Mouse (Mus musculus): Measurements from ENCODE around the gene Gramd1a.

- TF ChIP-seq POLR2A (IDR thresholded peaks at IDR 0.05; ENCODE audit: low read depth, low read length) (no peak), CTCF (conservative IDR thresholded peaks at IDR 0.05; ENCODE audit: insufficient read depth, insufficient read length, low read depth, low read length) (no peak)
These were observed 14.8 kb upstream of the Gramd1a start for GRCm38 (mm10) chr7:31170520-31170919.
